Mouse (Mus musculus): ENCODE data around the gene Klkb1.

GRCm38 (mm10) chr8:45267611-45268391, 26.9 kb downstream of the Klkb1 start:
- TF ChIP-seq POLR2A (IDR thresholded peaks at IDR 0.05; ENCODE audit: control insufficient read depth, low read depth, low read length) (no peak), CTCF (IDR thresholded peaks at IDR 0.05; ENCODE audit: control insufficient read depth, insufficient read depth, insufficient replicate concordance, low read depth, low read length) (no peak)

Measured in testis, adult 2 months (tissue).